Mouse (Mus musculus) erythroblast, adult 5-6 weeks (primary cell): Measurements from ENCODE around the gene Gnai1. TPM values are rescaled to one million over a fixed set of nuclear protein-coding genes. Genes with fewer than 3 reads are reported as not detected.

Experiments
- ATAC-seq: replicated peaks from 2 replicates; pipeline ENCODE4 v1.8.0; 2016; ENCODE audit warnings: moderate number of reproducible peaks, mild to moderate bottlenecking, moderate TSS enrichment, inconsistent platforms; ENCODE audit not compliant: poor library complexity, low FRiP score, severe bottlenecking
- total RNA-seq, 2 experiments: library from RNA; stranded (forward) in 1 of 2; stranded (reverse) in 1 of 2; fragments of 150-400 nt in 1 of 2; fragments of 200-764, 138-1000 nt in 1 of 2; gene quantifications; 2 replicates each; pipeline versions ENCODE4 v1.2.3 to v1.2.4; 2015 to 2017; ENCODE audit warnings: low replicate concordance in 2 of 2

Gene Gnai1
- total RNA-seq, 2 experiments from 2014 or later = 0.26 TPM; not detected in 1

DNA sequence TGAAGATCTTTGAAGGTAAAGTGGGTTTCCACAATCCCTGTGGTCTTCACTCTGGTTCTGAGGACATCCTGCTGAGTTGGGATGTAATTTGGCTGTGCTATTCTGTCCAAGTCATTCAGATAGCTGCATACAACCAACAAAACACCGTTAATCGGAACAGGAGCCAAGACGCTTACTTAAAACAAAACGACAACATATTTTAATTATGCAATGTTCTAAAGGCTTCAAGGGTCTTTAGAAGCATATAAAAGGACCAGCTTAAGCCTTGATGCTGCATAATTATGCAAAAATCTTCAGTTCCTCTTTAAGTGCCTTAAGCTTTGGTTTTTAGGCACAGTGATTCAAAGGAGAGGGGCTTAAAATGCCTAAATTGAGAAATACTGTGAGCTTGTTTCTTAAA is 70.6 kb downstream of the Gnai1 start:
- ATAC-seq = no peak

DNA sequence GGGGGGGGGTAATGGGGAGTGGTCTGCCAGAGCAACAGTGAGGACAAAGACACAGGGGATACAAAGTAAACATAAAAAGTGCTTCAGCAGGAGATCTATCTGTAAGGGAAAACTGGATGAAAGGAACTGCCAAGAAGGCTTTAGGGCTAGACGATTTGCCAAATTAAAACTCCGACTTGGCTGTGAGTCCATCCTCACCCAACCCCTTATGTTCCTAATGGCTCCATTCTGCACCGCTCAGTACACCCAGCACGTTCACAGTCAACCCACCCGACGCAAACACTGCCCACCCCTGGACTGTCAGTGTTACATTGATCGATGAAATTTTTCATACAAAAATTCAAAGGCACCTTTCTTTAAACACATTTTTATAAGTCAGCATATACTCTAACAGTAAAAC is 71.5 kb downstream of the Gnai1 start:
- no peak for ATAC-seq

DNA sequence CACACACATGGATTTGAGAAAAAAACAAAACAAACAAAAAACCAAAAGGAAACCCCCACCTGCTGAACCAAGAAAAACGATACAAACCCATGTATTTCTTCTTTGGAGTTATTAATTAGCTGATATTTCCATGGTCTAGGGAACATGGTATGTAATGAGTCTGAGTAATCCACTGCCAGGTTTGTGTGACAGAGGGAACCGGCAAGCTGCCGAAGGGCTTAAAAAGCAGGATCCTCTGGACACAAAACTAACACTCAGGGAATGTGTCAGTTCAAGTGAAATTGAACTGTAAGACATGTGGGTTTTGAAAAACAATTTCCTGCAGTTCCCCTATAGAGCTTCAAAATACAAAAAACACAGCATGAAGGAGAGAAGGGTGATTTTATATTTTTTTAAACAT is 72.1 kb downstream of the Gnai1 start:
- no peak for ATAC-seq

- no peak for ATAC-seq
Observed at GRCm38 (mm10) chr5:18282095-18282494, 78.1 kb downstream of the Gnai1 start.

DNA sequence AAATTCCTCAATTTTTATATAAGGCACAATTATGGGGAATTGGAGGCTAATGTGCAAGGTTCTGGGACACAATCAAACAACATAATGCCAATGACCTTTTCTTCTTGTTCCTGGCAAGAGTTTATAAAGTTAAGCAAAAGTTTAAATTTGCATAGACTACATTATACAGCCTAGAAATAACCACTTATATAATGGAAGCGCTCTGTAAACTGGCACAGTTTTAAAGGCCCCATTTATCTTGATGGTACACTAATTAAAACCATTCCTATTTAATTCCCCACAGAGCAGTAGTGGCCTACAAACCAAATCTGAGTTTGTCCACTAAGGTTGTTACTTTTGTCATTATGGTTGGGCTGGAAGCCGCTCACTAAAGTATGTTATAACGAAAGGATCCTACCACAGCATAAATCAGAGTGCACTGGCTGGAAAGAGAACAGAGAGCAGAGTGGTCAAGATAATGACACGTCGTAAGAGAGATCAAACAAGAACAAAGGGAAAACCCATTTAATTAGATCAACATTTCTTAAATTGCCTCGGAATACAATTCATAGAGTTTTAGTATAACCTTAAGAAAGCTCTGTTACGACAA is 85.7 kb downstream of the Gnai1 start:
- ATAC-seq = no peak

DNA sequence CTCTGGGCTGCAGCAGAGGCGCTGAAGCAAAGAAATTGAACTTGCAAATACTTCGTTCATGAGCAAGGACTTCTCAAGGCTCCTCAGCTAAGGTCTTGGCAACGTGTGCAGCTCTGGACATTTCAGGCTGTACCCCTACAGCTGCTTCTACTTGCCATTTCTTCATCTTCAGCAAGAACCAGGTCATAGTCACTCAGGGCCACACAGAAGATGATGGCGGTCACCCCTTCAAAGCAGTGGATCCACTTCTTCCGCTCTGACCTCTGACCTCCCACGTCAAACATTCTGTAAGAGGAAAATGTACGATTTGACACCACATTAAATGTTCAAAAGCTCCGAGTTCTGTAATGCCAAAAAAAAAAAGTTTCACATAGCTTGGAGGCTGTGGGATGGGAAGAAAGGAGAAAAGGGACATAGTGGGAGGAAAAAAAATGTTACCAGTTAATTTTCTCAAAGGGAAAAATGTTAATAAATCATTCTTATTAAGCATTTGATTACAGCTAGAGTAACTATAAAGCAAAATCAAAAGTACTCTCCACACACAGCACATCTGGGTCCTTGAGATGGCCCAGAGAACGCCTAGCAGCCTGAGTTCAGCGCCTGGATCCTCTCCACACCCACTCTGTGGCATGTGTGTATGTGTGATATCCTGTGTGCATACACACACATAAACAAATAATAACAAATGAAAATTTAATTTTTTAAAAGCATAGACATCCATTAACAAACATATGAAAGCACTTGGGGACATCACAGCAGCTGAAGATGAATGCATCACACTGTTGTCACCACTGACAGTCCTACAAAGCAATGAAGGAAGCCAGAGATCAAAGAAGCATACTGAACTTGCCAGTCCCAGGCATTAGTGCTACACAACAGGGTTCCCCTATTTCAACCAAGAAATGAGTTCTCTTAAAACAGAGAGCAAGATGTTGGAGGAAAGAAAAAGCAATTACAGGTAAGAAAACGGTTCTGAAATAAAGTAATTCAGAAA is 86.6 kb downstream of the Gnai1 start:
- no peak for ATAC-seq

GRCm38 (mm10) chr5:18250379-18251017 is 109.7 kb downstream of the Gnai1 start:
- ATAC-seq = no peak

DNA sequence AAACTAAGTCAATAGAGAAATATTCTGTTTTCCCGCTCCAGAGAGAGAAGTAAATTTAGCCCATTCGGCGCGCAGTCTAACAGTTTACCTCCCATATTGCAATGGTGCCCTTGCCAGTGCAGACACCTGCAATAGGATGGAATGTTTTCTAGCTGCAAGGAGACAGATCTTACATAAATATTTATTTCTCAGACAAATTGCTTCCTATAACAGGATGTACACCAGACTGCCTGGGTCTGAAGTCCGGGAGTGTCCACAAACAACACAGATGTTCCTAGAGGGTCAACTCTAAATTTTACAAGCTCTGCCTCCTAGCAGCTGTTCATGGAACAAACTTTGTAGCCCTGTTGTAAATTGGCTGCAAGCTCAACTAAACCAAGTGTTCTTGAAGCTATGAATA is 111.0 kb downstream of the Gnai1 start:
- no peak for ATAC-seq

DNA sequence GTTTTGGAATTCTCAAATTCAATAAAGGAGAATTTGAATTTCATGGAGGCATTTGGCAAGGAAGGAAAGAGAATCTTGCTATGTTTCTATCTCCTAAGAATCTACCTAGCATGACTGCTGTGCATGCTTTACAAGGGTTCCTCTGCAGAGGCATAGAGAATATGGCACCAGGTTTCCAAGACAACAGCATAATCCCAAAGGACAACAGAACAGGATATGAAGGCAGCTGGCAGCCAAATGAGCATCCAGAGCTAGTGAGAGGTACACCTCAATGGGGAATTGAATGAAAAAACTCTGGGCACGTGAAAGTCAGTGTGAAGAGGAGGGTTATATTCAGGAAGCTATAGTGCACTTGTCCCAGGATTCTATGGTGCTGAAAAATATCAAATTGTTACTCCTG is 130.8 kb downstream of the Gnai1 start:
- ATAC-seq = no peak

DNA sequence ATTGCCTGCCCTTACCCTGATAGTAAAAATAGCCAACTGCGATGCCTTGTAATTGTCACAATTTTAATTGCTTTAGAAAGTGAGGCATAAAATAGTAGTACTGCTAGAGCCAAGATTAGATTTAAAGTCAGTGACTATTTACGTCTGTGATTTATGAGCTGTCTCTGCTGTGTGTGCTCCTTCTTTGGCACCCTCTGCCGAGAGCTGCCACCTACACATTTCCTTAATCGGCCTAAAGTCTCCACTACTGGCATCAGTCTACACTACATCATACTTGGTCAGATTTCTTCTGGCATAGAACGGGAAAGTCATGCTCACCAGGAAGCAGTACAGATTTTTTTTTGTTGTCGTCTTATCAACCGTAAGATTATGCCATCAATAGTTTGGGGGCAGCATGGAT is 131.3 kb downstream of the Gnai1 start:
- ATAC-seq = no peak

DNA sequence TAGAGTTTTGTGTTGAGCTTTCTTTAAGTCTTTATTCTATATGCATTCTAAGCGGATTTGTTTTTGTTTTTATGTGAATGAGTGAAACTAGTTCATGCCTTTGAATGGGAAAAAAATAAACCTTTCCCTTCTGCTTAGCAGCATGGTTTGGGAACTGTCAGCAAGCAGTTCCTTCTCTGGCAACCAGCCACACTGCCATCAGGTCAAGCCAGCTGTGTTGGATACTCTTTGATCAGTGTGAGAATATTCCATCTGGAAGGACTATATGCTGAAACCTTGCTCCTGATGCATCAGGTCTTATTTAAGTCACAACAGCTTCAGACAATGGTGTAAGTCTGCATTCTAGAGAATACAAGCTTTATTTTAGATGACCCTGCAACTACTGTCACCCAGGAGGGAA is 139.3 kb downstream of the Gnai1 start:
- no peak for ATAC-seq

- ATAC-seq = no peak
Observed at GRCm38 (mm10) chr5:18218292-18218691, 141.9 kb downstream of the Gnai1 start.

- no peak for ATAC-seq
Observed at GRCm38 (mm10) chr5:18217856-18218255, 142.3 kb downstream of the Gnai1 start.
